Mouse (Mus musculus) thymus, postnatal 0 days (tissue): ENCODE measurements around the gene Car5a. TPM values are rescaled to one million over a fixed set of nuclear protein-coding genes. Genes with fewer than 3 reads are reported as not detected.

Source experiments
- DNase-seq: peaks from one replicate; pipeline ENCODE4 v3.0.0-alpha.2; 2015; ENCODE audit warnings: low spot score
- microRNA-seq: library from miRNA; unstranded; fragments of <30 nt; microRNA quantifications from one replicate; pipeline ENCODE4, GENCODE M21; 2016; ENCODE audit warnings: borderline number of aligned reads
- polyA plus RNA-seq: library from polyadenylated mRNA; unstranded; fragments of >200 nt; fragmentation: Nextera tagmentation; extraction: Ambion mirVana; gene quantifications from 2 replicates; pipeline ENCODE4 v1.2.1, GENCODE M21; 2015

Gene Car5a
- polyA plus RNA-seq, 1 experiment from 2014 or later = 0.22 TPM

DNA sequence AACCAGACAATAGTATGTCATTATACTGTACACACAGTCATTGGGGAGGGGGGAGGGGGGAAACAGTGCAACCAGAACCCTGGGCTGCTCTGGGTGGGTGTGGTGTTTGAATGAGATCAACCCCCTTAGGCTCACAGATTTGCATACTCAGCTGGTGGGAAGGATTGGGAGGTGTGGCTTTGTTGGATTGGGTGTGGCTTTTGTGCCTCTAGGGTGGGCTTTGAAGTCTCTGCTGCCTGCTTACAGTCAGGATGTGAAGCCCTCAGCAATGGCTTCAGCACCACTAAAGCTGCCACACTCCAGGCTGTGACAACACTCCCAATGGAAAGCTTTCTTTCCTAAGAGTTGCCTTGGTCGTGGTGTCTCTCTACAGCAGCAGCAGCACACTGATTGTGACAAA lies 57.2 kb downstream of the Car5a start:
- peak; percentile 42 for DNase-seq

DNA sequence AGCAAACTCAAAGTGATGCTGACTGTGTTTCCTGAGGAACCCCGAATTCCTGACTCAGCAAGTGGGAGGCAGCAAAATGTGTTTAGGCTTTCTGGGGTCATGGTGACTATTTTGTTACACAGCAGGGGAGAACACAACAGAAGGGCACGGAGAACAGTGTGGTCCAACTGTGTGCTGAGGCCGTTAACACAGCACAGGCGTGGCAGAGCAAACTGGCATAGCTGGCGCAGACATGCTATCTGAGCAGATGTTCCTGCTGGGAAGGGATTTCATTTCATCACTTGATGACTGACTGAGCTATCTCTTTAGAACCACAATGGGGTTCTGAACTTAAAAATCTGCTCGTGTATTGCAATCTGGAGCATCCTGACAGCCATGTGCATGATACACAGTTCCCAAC lies 59.3 kb downstream of the Car5a start:
- DNase-seq = no peak

- DNase-seq = no peak
Measured at GRCm38 (mm10) chr8:121885001-121885400, 59.7 kb downstream of the Car5a start.

DNA sequence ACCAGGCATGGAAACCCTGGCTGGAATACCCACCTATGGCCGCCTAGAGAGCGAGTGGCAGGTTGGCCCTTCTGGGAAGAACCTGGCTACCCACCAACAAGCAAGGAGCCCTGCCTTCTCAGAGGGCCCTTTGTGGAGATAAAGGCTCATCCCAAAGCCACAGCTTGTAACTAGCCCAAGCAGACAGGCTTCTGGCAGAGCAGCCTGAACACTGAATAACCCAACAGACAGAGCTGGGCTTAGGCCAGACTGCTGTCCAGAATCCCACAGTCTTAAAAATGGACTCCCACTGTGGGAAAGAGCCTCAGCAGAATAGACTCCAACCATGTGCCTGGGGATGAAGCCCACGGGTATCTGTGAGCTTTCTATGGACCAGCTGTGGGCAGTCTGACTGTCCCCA lies 60.5 kb downstream of the Car5a start:
- DNase-seq = no peak

DNA sequence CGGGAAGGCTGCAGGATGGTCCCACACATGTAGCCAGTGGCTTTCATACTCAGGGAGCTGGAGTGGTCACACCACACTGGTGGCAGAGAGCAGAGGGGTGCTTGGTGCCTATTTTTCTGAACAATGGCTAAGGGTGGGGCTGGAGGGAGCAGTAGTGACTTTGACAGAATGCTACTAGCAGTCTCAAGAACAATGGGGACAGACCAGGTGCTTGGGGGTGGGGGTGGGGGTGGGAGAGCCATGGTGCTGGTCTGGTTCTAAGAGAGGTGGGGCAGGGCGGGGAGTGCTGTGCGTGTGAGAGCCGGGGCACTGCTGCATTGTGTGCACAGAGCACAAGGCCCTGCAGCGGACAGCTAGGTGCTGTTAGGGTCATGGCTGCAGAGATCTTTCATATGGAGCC lies 62.8 kb downstream of the Car5a start:
- no peak for DNase-seq

GRCm38 (mm10) chr8:121880818-121881217 lies 63.9 kb downstream of the Car5a start:
- DNase-seq = no peak

- no peak for DNase-seq
Measured at GRCm38 (mm10) chr8:121879712-121880111, 65.0 kb downstream of the Car5a start.

DNA sequence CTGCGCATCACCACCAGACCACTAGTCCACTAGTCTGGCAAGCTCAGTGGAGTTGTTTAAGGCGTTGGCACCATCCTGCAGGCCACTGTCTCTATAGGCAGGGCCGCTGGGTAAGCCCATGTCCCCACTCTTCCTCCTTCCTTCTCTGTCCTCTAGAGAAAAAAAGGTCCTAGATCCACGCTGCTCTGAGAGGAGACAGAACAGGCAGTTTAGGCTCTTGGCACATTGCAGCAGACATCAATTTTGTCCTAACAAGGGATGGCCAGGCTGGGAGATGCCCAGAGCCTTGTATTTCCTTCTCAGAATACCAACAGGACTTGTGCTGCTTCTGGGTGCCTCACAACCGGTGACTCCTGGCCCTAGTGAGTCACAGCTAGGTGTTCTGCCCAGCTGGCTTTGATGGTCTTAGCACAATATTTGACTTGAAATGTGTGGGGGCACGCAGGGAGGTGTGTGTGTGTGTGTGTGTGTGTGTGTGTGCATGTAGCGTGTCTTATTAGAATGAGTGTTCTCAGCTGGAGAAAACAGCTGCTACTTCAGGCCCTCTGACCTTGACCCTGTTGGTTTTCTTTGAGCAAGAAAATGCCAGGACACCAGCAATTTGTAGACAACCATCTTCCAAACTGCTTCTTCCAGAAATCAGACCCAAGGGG lies 66.8 kb downstream of the Car5a start:
- no peak for DNase-seq

DNA sequence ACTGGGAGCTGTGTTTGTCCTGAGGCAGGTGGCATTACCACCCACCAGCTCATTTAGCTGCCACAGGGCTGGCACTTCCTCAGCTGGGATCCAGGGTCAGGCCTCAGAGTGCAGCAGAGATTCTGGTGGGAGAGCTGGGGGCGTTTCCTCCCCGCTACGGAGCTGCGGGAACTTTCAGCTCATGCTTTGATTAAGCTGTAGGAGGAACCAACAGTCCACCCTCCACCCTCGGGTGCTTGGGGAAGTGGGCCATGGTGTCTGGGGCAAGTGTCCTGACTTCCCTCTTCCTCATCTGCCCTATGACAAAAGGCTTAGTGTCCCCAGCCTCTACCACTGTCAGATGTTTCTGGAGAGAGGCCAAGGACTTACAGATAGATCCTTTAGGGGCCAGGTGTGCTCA lies 67.5 kb downstream of the Car5a start:
- DNase-seq = no peak

- DNase-seq = no peak
Measured at GRCm38 (mm10) chr8:121875517-121875916, 69.2 kb downstream of the Car5a start.

DNA sequence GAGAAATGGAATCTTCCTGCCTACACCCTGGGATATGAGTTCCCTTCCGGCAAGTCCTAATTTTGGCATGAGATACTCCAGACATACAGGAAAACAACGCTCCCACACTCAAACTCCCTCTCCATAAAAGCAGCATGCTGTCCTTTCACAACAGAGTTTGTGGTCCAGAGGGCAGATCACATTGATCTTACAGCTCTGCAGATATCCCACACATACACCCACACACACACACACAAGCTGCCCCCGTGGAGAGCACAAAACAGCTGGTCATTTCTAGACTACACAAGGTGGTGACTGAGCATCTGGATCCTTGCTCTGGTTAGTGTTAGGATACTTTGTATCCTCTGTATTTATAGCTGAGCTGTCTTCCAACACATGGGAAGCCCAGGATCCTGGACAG lies 69.7 kb downstream of the Car5a start:
- no peak for DNase-seq

DNA sequence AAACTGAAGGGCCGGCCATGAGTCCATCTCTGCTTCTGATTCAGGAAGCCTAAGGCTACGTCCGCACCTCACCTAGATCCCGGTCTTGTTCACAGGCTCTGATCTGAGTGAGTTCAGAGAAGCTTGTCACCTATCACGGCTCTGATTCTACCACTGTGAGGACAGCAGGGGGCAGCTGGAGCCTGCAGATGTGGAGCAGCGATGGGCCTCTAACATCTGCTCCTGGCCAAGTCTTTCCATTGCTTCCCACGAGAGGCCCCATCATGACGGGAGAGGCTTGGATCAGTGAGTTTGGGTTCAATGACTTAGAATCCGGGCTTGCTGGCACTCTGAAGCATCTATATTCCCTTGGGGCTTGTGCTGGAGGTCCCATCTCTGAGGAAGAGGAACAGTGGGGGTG lies 70.7 kb downstream of the Car5a start:
- peak; percentile 26 for DNase-seq

- DNase-seq = no peak
Measured at GRCm38 (mm10) chr8:121871833-121872440, 72.8 kb downstream of the Car5a start.

DNA sequence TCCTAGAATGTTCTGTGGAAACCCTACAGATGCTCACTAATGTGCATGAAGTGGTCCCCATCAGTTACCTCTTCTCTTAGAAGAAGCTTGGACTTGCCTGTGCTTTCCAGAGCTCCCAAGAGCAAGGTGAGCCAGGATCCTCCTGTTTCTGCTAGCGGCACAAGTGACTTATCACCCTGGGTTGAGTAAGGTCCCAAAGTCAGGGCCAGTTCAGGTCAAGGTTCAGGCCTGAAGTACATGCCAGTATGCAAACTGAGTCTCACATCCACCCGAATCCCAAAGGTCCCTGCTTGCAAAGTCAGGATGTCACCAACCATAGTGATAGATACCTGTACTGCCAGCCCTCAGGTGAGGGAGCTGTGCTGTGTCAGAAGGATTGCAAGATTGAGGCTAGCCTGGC lies 74.5 kb downstream of the Car5a start:
- DNase-seq = no peak

DNA sequence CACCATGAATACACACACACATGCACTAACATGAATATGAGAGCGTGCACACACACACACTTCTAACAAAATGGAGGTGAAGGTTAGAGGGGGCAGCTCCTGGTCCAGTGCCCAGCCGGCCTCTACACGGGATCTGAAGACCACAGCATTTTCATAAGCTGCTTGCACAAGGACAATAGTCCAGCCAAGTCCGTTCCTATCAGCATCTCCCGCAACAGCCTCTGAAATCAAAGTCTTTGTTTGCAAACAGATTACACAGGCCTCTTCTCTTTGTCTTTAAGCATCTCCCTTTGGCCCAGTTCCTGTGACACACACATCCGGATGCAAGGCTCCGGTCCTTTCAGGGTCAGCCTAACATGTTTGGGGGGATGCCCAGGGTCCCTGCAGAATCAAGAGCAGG lies 75.8 kb downstream of the Car5a start:
- DNase-seq = no peak

GRCm38 (mm10) chr8:121868196-121868595 lies 76.5 kb downstream of the Car5a start:
- no peak for DNase-seq

Small RNAs within 50 kb of the gene (microRNA-seq; reads per million reads assigned to microRNA genes)
- gene Mir7237 = not detected

Other genes with a start within 250 kb of the Car5a start
- gene Jph3, start 215.3 kb downstream of the Car5a start, polyA plus RNA-seq = 0.04 TPM in 1 of 2 replicates, not detected in the other
- gene Klhdc4, start 115.3 kb downstream of the Car5a start, polyA plus RNA-seq = 31.6 and 32.7 TPM in 2 replicates
- 15.0 and 16.7 TPM in 2 replicates for gene Slc7a5, start 37.2 kb downstream of the Car5a start, polyA plus RNA-seq
- gene Banp, start 4.8 kb upstream of the Car5a start, polyA plus RNA-seq = 29.4 and 38.9 TPM in 2 replicates